Mouse (Mus musculus) megakaryocyte, embryonic 14.5 days (primary cell): ENCODE measurements around the gene Inpp5b.

Experiments used
- FLI1 ChIP-seq: IDR thresholded peaks from 2 replicates; pipeline ENCODE4 v1.6.1; 2012; ENCODE audit warnings: low read length, inconsistent platforms, mixed read lengths
- GATA1 ChIP-seq: IDR thresholded peaks from 3 replicates; pipeline ENCODE4 v1.6.1; 2012; ENCODE audit warnings: mixed read lengths, low read length, inconsistent platforms, borderline replicate concordance

DNA sequence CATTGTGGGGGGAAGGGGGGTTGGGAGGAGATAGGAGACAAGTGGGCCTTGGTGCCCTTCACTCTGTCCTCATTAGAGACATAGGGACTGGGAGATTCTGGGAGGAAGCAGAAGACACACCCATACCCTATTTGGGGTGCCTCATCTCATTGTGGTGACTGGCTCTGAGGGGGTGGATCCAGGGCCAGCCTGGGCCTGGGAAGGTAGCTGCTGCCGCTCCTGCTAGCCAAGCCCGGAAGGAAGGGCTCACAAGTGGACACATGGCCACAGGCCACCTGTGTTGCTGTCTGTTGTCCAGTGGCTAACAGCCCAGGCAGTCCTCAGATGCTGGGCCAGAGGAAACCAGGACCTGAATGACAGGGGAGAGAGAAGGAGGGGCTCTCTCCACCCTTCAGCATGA lies 38.2 kb upstream of the Inpp5b start:
- TF ChIP-seq GATA1 (no peak), FLI1 (no peak)
